Mouse (Mus musculus): ENCODE data around the gene Alg12.
A peak's percentile ranks its signal among the peaks of the same experiment; 100 is the strongest.

Alg12 gene

GRCm38 (mm10) chr15:88854969-88855830 is 36.1 kb upstream of the Alg12 start:
- DNase-seq (ENCODE audit: low read depth) = peak; percentile 89

GRCm38 (mm10) chr15:88854119-88854968 is 35.2 kb upstream of the Alg12 start:
- DNase-seq (ENCODE audit: low read depth) = no peak

GRCm38 (mm10) chr15:88853106-88853505 is 34.0 kb upstream of the Alg12 start:
- no peak for DNase-seq (ENCODE audit: low read depth)

- no peak for DNase-seq (ENCODE audit: low read depth)
Observed at GRCm38 (mm10) chr15:88851507-88852149, 32.5 kb upstream of the Alg12 start.

GRCm38 (mm10) chr15:88851076-88851475 is 32.0 kb upstream of the Alg12 start:
- DNase-seq (ENCODE audit: low read depth) = no peak

- no peak for DNase-seq (ENCODE audit: low read depth)
Observed at GRCm38 (mm10) chr15:88850146-88850826, 31.2 kb upstream of the Alg12 start.

- no peak for DNase-seq (ENCODE audit: low read depth)
Observed at GRCm38 (mm10) chr15:88849621-88850020, 30.5 kb upstream of the Alg12 start.

GRCm38 (mm10) chr15:88848661-88849060 is 29.5 kb upstream of the Alg12 start:
- no peak for DNase-seq (ENCODE audit: low read depth)

GRCm38 (mm10) chr15:88844966-88845365 is 25.8 kb upstream of the Alg12 start:
- no peak for DNase-seq (ENCODE audit: low read depth)

- peak; percentile 49 for DNase-seq (ENCODE audit: low read depth)
Observed at GRCm38 (mm10) chr15:88843486-88844097, 24.5 kb upstream of the Alg12 start.

- no peak for DNase-seq (ENCODE audit: low read depth)
Observed at GRCm38 (mm10) chr15:88842300-88842673, 23.2 kb upstream of the Alg12 start.

GRCm38 (mm10) chr15:88841580-88842299 is 22.6 kb upstream of the Alg12 start:
- DNase-seq (ENCODE audit: low read depth) = no peak

- DNase-seq (ENCODE audit: low read depth) = no peak
Observed at GRCm38 (mm10) chr15:88841160-88841559, 22.0 kb upstream of the Alg12 start.

- no peak for DNase-seq (ENCODE audit: low read depth)
Observed at GRCm38 (mm10) chr15:88840126-88840525, 21.0 kb upstream of the Alg12 start.

GRCm38 (mm10) chr15:88839271-88839670 is 20.2 kb upstream of the Alg12 start:
- no peak for DNase-seq (ENCODE audit: low read depth)

GRCm38 (mm10) chr15:88837977-88838376 is 18.9 kb upstream of the Alg12 start:
- no peak for DNase-seq (ENCODE audit: low read depth)

GRCm38 (mm10) chr15:88837199-88837932 is 18.2 kb upstream of the Alg12 start:
- no peak for DNase-seq (ENCODE audit: low read depth)

- DNase-seq (ENCODE audit: low read depth) = no peak
Observed at GRCm38 (mm10) chr15:88836571-88836970, 17.5 kb upstream of the Alg12 start.

- peak; percentile 11 for DNase-seq (ENCODE audit: low read depth)
Observed at GRCm38 (mm10) chr15:88836031-88836430, 16.9 kb upstream of the Alg12 start.

GRCm38 (mm10) chr15:88832536-88832935 is 13.4 kb upstream of the Alg12 start:
- DNase-seq (ENCODE audit: low read depth) = no peak

Data from 416B (cell line).